Mouse (Mus musculus) cortical plate, adult 2 months (tissue): Measurements from ENCODE around the gene Myo3b. TPM values are rescaled to one million over a fixed set of nuclear protein-coding genes. Genes with fewer than 3 reads are reported as not detected.

Source experiments
- H3K27ac ChIP-seq: fragments of 200-500 bp; 2 replicates; pipeline ENCODE4 v1.5.1; 2012; ENCODE audit warnings: low read length, control low read depth, inconsistent platforms; ENCODE audit not compliant: insufficient read depth
- H3K4me1 ChIP-seq: fragments of 200-500 bp; 2 replicates; pipeline ENCODE4 v1.6.1; 2011; ENCODE audit warnings: low read length; ENCODE audit not compliant: control insufficient read depth, insufficient read depth
- H3K4me3 ChIP-seq: fragments of 200-500 bp; 2 replicates; pipeline ENCODE4 v1.5.1; 2011; ENCODE audit warnings: mild to moderate bottlenecking, low read length, control low read depth; ENCODE audit not compliant: insufficient read depth
- CTCF ChIP-seq: fragments of 200-500 bp; IDR thresholded peaks from 2 replicates; pipeline ENCODE4 v1.5.1; 2011; ENCODE audit warnings: mild to moderate bottlenecking, control low read depth, low read length; ENCODE audit not compliant: insufficient read depth; ENCODE audit errors: extremely low read depth
- POLR2A ChIP-seq: fragments of 200-500 bp; IDR thresholded peaks from 2 replicates; pipeline ENCODE4 v1.6.1; 2011; ENCODE audit warnings: mild to moderate bottlenecking, low read length, control low read depth; ENCODE audit not compliant: insufficient read depth; ENCODE audit errors: extremely low read depth
- polyA plus RNA-seq: library from polyadenylated mRNA; depleted of rRNA; stranded (reverse); fragments of >200 nt; gene quantifications from 2 replicates; pipeline ENCODE4 v1.2.3, GENCODE M21; 2012

The Myo3b gene
- polyA plus RNA-seq, 1 experiment = 0.44 TPM

DNA sequence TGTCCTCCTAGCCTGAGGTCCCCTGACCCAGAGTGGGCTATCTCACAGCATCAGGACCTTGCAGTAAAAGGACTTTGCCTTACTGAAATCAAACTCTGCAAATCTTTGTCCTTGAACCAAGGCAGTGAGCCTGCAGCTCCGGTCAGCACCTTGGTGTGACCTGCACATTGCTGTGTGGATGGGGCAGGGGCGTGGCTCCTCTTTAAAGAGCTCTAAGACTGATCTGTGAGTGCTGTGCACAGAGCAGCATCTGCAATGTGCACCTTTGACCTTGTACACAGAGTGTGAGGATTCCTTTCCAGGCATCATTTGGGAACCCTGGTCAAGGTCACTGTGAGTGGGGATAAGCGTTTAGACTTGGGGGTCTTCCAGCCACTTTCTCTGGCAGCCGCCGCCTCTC is 55.5 kb downstream of the Myo3b start:
- TF ChIP-seq POLR2A (no peak), CTCF (no peak)
- H3K4me3 ChIP-seq = no peak overlapping the region
- no peak overlapping the region for H3K27ac ChIP-seq
- peaks cover 8% of the 10 kb centered on the region for H3K4me1 ChIP-seq

DNA sequence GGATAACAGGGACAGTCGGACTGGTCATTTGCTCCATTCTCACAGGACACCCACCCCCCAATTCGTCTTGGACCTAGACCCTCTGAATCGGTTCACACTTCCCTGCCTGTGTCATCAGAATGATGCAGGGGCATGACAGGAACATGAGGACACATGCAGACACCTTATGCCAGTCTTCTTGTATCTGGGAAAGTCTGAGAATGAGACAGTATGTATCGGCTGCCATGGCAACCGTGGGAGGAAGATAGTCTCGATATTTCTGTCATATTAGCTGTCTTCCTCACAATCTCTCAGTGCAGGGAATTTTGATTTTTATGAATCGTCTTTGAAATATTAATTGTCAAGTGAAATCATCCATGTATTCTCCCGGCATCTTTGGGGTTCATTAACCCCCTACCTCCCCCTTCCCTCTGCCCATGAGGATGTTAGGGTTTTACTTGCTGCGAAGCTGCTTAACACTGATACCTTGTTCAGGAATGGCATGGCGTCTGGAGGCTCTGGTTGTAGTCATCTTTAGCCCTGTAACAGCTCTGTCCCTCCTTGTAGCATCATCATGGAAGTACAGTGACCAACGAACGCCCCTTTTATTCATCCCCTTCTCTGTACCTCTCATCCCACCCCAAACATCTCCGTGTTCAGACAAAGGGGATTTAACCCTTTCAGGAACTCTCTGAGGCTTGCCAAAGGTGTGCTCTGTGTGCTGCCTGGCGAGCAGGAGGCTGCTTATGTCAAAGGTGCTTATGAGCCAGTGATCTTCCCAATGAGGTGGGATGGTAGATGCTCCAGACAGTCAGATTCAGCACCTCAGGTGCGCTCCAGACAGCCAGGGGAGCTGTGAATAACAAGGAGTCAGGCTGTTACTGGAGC is 58.5 kb downstream of the Myo3b start:
- TF ChIP-seq CTCF (no peak), POLR2A (no peak)
- Histone ChIP-seq H3K4me3 (no peak overlapping the region), H3K27ac (peak overlapping the region; percentile 32; the same call in 1 of the 2 replicates), H3K4me1 (peaks cover 8% of the 10 kb centered on the region)

DNA sequence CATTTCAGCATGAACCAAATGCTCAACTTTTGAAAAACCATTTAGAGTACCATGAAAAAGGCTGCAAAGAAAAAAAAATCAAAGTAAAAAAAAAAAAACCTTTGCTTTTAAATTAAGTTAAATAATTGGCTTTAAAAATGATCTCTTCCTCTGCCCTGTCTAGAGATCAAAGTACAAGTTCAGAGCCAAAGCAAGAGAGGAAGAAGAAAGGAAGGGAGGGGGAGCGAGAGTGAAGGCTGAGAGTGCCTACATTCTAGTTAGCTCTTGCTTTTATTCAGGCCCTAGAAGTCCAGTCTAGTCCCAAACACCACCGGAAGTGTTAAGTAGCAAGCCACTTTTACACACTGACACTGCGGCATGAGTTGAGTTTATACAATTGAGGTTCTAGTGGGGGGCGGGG is 60.5 kb downstream of the Myo3b start:
- H3K4me1 ChIP-seq = peaks cover 8% of the 10 kb centered on the region
- no peak overlapping the region for H3K4me3 ChIP-seq
- no peak overlapping the region for H3K27ac ChIP-seq
- TF ChIP-seq POLR2A (no peak), CTCF (no peak)

DNA sequence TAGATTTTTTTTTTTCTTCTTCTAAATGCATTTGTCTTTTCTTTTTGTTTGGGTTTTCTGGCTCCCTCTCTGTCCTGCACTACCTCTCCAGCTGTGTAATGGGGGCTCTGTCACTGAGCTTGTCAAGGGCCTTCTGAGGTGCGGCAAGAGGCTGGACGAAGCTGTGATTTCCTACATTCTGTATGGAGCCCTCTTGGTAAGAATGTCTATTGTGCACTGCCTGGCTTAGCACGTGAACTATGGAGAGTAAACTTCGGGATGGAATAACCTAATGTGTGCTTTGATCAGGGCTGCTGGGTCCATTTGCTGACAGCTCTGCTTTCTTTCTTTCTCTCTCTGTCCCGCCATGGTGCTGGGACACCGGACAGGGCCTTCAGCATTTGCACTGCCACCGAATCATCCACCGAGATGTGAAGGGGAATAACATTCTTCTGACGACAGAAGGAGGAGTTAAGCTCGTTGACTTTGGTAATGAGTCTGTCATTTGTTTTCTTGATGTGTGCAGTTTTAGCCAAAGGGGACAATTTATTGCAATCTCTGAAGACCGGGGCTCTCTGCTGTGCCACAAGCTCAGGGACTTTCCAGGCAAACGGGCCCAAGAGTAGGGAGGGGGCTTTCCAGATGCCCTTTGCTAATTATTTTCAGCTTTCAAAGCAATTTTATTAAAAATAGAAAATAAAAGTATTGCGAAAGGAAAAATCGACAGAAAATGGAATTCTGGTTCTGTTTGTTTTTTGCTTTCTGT is 66.5 kb downstream of the Myo3b start:
- no peak overlapping the region for H3K4me3 ChIP-seq
- H3K27ac ChIP-seq = no peak overlapping the region
- no peaks in the 10 kb centered on the region for H3K4me1 ChIP-seq
- no peak for TF ChIP-seq POLR2A
- TF ChIP-seq CTCF = no peak

DNA sequence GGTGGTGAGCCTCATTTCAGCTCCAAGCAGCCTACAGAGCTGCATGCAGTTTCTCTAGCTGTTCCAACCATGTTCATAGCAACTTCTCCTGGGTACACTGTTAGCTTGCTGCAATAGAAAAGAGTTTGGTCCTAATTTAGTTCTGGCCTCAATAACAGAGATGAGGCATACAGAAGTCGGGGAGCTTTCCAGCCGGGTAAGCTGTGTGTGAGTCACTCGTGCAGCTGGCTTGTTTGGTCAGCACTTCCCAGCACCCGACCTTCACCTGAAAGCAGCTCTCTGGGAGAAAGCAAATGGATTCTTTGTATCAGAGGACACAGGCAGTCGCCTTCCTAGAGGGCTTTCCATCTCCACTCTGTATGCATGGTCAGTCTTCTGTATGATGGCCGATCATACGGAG is 70.1 kb downstream of the Myo3b start:
- no peaks in the 10 kb centered on the region; the same call in 1 of the 2 replicates for H3K4me1 ChIP-seq
- no peak overlapping the region for H3K27ac ChIP-seq
- H3K4me3 ChIP-seq = no peak overlapping the region
- TF ChIP-seq POLR2A (no peak), CTCF (no peak)

DNA sequence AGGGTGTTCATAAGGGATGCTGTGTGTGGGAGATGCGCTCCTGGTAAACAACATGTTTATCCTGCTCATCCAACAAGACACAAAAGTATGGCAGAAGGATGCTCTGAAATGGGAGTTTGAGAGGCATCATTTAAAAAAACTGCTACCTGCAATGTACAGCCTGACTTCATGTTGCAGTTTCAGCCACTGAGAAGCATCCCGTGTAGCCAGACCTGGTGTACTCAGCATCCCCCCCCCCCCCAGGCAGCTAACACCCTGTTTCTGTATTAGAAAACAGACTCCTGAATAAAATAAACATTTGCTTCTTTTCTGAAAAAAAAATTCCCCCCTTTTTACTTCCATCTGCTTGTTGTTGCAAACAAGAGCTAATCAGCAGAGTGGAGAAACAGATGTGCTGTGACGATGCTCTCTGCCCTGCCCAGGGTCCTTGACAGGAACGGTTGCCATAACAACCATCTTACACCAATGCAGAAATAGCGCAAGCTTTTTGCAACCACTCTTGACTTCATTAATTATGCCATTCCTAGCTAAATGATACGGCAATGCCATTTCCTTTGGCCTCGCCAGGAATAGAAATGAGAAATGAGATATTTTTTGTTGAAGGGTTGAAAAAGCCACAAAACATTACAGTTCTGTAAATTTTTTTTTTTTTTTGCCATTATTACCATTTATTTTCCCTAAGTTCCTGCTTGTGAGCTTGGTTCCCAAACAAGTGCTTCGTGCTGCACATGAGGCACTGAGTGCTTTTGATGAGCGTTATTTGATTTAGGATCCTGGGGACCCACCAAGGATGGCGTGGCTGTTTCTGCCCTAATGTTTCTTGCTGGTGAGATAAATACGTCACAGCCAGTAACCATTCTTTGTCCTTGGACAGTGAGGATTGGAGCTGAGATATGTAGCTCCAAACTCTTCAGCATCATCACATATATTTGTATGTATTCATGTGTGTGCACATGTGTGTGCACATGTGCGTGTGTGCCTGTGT is 75.2 kb downstream of the Myo3b start:
- H3K4me1 ChIP-seq = no peaks in the 10 kb centered on the region; the same call in 1 of the 2 replicates
- H3K27ac ChIP-seq = peak overlapping the region; percentile 48; the same call in 1 of the 2 replicates
- no peak overlapping the region for H3K4me3 ChIP-seq
- TF ChIP-seq POLR2A (no peak), CTCF (no peak)

DNA sequence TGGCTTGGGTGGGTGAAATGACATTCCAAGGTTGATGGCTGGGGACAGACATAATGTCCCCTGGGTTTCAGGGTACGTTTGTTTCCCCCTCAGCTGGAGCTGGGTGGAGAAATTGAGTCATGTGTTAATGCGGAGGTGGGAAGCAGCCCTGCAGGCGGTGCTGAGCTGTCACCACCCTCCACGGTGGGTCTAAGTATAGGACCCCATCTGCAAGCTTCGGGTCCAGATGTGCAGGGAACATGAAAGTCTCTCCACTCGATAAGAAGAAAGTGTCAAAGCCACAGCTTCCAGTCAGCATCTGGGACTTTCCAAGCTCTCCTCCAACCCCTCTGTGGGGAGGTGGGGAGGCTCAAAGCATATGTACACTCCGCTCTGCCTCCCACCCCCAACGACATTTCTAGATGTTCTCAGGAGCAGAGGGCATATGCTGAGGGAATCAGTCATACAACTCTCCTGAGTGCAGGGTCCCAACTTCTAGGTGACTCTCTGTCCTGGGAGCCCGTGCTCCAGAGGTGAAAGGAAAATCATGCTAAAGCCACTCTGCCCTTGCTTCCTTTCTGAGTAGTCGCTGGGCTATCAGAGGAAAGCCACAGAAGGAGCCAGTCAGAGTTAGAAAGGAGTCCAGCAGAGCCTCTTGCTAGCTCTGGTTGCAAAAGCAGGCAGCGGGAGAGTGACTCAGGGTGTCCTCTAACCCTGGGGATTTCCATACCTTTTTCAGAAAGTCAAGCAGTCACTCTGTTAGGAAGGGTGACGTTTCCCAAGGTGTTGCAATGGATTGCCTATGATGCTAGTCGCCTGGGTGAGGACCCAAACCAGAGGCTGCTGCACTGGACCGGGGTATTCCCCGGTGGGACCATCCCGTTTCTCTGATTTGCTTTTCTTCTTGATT is 79.7 kb downstream of the Myo3b start:
- Histone ChIP-seq H3K27ac (no peak overlapping the region), H3K4me3 (no peak overlapping the region), H3K4me1 (no peaks in the 10 kb centered on the region; the same call in 1 of the 2 replicates)
- TF ChIP-seq POLR2A = no peak
- no peak for TF ChIP-seq CTCF

DNA sequence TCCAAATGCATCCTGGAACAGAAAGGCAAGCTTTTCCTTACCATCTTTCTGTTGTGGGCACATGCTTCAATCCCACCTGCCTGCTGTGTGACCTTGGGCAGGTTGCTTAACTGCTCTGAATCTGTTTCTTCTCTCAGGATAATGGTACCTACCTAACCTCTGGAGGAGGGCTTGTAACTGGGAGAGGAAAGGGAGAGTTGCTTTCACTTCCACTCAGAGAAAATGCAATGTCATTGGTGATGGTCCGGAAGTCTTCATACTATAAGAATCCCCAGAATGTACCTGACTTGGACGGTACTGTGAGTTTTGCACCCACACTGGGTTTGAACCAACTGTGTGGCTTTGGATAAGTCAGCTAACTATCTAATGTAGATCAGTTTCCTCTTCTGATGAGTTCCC is 80.3 kb downstream of the Myo3b start:
- TF ChIP-seq POLR2A = no peak
- no peak for TF ChIP-seq CTCF
- Histone ChIP-seq H3K4me1 (no peaks in the 10 kb centered on the region; the same call in 1 of the 2 replicates), H3K27ac (no peak overlapping the region), H3K4me3 (no peak overlapping the region)
